Comparison of ENCODE assay signal across 31 mouse cellular contexts in the genomic region with DNA sequence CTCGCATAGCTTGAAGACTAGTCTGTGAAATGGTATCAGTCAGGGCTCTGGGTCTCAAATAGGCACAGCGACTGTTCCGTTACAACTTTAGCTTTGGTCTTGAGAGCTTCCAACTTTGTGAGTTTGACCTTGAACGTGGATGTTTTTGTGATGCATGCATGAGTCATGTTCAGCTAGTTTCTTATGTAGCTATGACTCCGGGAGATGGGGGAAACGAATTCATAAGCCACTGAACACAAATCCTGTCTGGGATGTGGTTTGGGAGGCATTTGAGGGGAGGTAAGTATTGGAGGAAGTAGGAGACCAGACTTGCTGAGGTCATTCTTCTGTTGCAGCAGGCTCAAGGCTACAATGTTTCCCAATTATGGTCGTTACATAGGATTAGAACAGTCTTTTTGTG. TPM values are rescaled to one million over a fixed set of nuclear protein-coding genes. Genes with fewer than 3 reads are reported as not detected.
A peak's percentile ranks its signal among the peaks of the same experiment; 100 is the strongest.
DNase-seq lines count a peak whose midpoint lies in the region; ATAC-seq and TF ChIP-seq lines count a peak whose summit lies in the region.
"Had no signal": no experiment of that assay in that cellular context is flagged by ENCODE, and none has a peak within 500 bp of the region (broad histone marks: within the 10 kb centered on the region; RNA-seq: fewer than 3 reads in every experiment).

No protein-coding gene starts in this region.

- no peaks in the 10 kb centered on the region for H3K79me2 ChIP-seq in myocyte (ENCODE audit: control insufficient read depth, insufficient read depth)

- no peak overlapping the region for H3K4me3 ChIP-seq in myocyte
- H3K4me3 ChIP-seq: heart, embryonic 13.5 days; kidney, embryonic 15.5 days; liver, embryonic 12.5 days; neural tube, embryonic 12.5 days had no signal

- no peak for TF ChIP-seq POLR2A in myocyte (IDR thresholded peaks at IDR 0.05; ENCODE audit: insufficient read length, low read depth)

- no peak overlapping the region for H3ac ChIP-seq in myocyte (ENCODE audit: control insufficient read depth, insufficient read length)

- H3K4me2 ChIP-seq in myocyte (ENCODE audit: low read depth): peak overlapping the region; percentile 13
- H3K4me2 ChIP-seq: heart, embryonic 13.5 days; hindbrain, embryonic 14.5 days; kidney, embryonic 15.5 days; liver, embryonic 12.5 days; midbrain, embryonic 11.5 days; neural tube, embryonic 12.5 days had no signal

- ATAC-seq in erythroblast, adult 5-6 weeks (replicated peaks; ENCODE audit: low FRiP score, poor library complexity, severe bottlenecking): no peak
- ATAC-seq: forebrain, embryonic 14.5 days; liver, embryonic 12.5 days; liver, postnatal 0 days; midbrain, embryonic 16.5 days had no signal

- peak; percentile 47 for DNase-seq in adrenal gland, adult 2 months
- no peak for DNase-seq in adrenal gland, adult 18-20 months (ENCODE audit: low spot score in 2 of 2)
- DNase-seq in 3134 (ENCODE audit: extremely low read depth, insufficient read length, low spot score) (peak; percentile 17), NIH3T3 (ENCODE audit: low read depth) (peak; percentile 29)
- no peak for DNase-seq in right cerebral cortex, postnatal 36 days (ENCODE audit: low spot score in 2 of 2)
- DNase-seq: B cell, adult 2 months; cerebellum, adult 18-20 months; cerebellum, postnatal 10 days; heart, postnatal 10 days; kidney, adult 18-20 months; kidney, postnatal 36 days; left cerebral cortex, postnatal 4 days; liver, postnatal 0 days; lung, postnatal 36 days; right cerebral cortex, adult 18-20 months; right cerebral cortex, postnatal 4 days; thymus, postnatal 14 days had no signal

- H3K27me3 ChIP-seq in myocyte (ENCODE audit: control insufficient read depth, insufficient read depth, insufficient read length): no peaks in the 10 kb centered on the region
- H3K27me3 ChIP-seq: CH12.LX; heart, embryonic 13.5 days; neural tube, embryonic 12.5 days had no signal

- no peaks in the 10 kb centered on the region for H3K36me3 ChIP-seq in myocyte (ENCODE audit: control insufficient read depth, insufficient read depth)
- H3K36me3 ChIP-seq: heart, embryonic 13.5 days; kidney, embryonic 15.5 days; liver, embryonic 12.5 days; neural tube, embryonic 12.5 days had no signal

TF ChIP-seq in myocyte, 11 proteins besides CTCF, POLR2A, EP300 and RAD21:
- TF ChIP-seq MAX (IDR thresholded peaks at IDR 0.05; ENCODE audit: low read depth): no peak
- no peak for TF ChIP-seq CEBPB (IDR thresholded peaks at IDR 0.05; ENCODE audit: insufficient read depth, poor library complexity, severe bottlenecking)
- no peak for TF ChIP-seq TCF3 (IDR thresholded peaks at IDR 0.05; ENCODE audit: insufficient read length, low read depth)
- TF ChIP-seq MYOG (IDR thresholded peaks at IDR 0.05; ENCODE audit: control insufficient read depth in 1 of 3, insufficient read depth in 1 of 3, insufficient read length in 2 of 3, low read depth in 2 of 3): no peak
- no peak for TF ChIP-seq REST (IDR thresholded peaks at IDR 0.05; ENCODE audit: insufficient read depth, insufficient read length)
- no peak for TF ChIP-seq MYOD1 (IDR thresholded peaks at IDR 0.05; ENCODE audit: control insufficient read depth in 1 of 3, insufficient read length in 2 of 3, low read depth in 2 of 3)
- TF ChIP-seq TCF12 (IDR thresholded peaks at IDR 0.05; ENCODE audit: insufficient read depth, poor library complexity, severe bottlenecking): no peak
- TF ChIP-seq SRF (IDR thresholded peaks at IDR 0.05; ENCODE audit: control insufficient read depth, insufficient read length, low read depth): no peak
- TF ChIP-seq POLR2AphosphoS2 (IDR thresholded peaks at IDR 0.05; ENCODE audit: insufficient read length, low read depth): no peak
- no peak for TF ChIP-seq USF1 (IDR thresholded peaks at IDR 0.05; ENCODE audit: low read depth)
- TF ChIP-seq E2F4 (IDR thresholded peaks at IDR 0.05; ENCODE audit: insufficient read depth): no peak

RNA-seq across cellular contexts. Expression of gene Mettl24, which starts 7.2 kb away (rescaled TPM):
- 1 to 10 TPM; 5.8 to 8.9 TPM for total RNA-seq in adrenal gland, adult 2 months (2021)
- 2.7 and 3.7 TPM in 2 replicates for polyA plus RNA-seq in adrenal gland, adult 2 months (2012; rRNA removed)
- 1 to 10 TPM; 6.5 to 7.3 TPM for total RNA-seq in adrenal gland, adult 18-20 months (2021)
- 0.34 TPM for polyA plus RNA-seq in myocyte (2012; fragmentation: generic; extraction: Trizol)
- not detected in 2 replicates for total RNA-seq in erythroblast, adult 5-6 weeks (2015; ENCODE audit: low replicate concordance)
- total RNA-seq in erythroblast, adult 5-6 weeks (2017; ENCODE audit: low replicate concordance): not detected in 2 replicates
- total RNA-seq: CH12.LX; hematopoietic stem cell, adult 5-6 weeks; megakaryocyte, adult 5-6 weeks had no signal

RNA-seq across cellular contexts. Expression of gene Ddo, which starts 46.1 kb away (rescaled TPM):
- total RNA-seq in adrenal gland, adult 2 months (2021): 10 to 100 TPM; 12.4 to 12.9 TPM
- 5.7 and 8.9 TPM in 2 replicates for polyA plus RNA-seq in adrenal gland, adult 2 months (2012; rRNA removed)
- total RNA-seq in adrenal gland, adult 18-20 months (2021): 10 to 100 TPM; 10.2 to 25.2 TPM
- 0.07 TPM for polyA plus RNA-seq in myocyte (2012; fragmentation: generic; extraction: Trizol)
- not detected in 2 replicates for total RNA-seq in erythroblast, adult 5-6 weeks (2015; ENCODE audit: low replicate concordance)
- total RNA-seq in erythroblast, adult 5-6 weeks (2017; ENCODE audit: low replicate concordance): not detected in 2 replicates
- total RNA-seq: CH12.LX; ES-E14; hematopoietic stem cell, adult 5-6 weeks; megakaryocyte, adult 5-6 weeks had no signal

Comparison
In these comparisons a context has a peak if more than half of its experiments do, and no peak if none do; other contexts are left out.
1. DNase-seq: peak in adrenal gland, adult 2 months (single experiment), 3134 (single experiment) and NIH3T3 (single experiment); none in adrenal gland, adult 18-20 months (0 of 2) and right cerebral cortex, postnatal 36 days (0 of 2).
2. RNA of gene Mettl24, which starts 7.2 kb away (total RNA-seq): 5.8 to 8.9 TPM in adrenal gland, adult 2 months and 6.5 to 7.3 TPM in adrenal gland, adult 18-20 months; not detected in erythroblast, adult 5-6 weeks; every median in the first group is over 4 times any median in the second.
3. RNA of gene Ddo, which starts 46.1 kb away (total RNA-seq): 10.2 to 25.2 TPM in adrenal gland, adult 18-20 months and 12.4 to 12.9 TPM in adrenal gland, adult 2 months; not detected in erythroblast, adult 5-6 weeks; every median in the first group is over 10 times any median in the second.